Mouse (Mus musculus) midbrain, postnatal 0 days (tissue): Measurements from ENCODE around the gene Trappc12. TPM values are rescaled to one million over a fixed set of nuclear protein-coding genes. Genes with fewer than 3 reads are reported as not detected.

Source experiments
- ATAC-seq: fragments of 200-750 bp; cut with Nextera tagmentation; 2 replicates; pipeline ENCODE4 v1.8.0; 2017; ENCODE audit warnings: moderate number of reproducible peaks, mild to moderate bottlenecking, moderate TSS enrichment, moderate library complexity; ENCODE audit not compliant: low FRiP score
- DNase-seq: peaks from one replicate; pipeline ENCODE4 v3.0.0-alpha.2; 2015; ENCODE audit warnings: low spot score
- H3K27ac ChIP-seq: fragments of 300-500 bp; sonication (generic); 2 replicates; pipeline ENCODE4 v1.5.1; 2014; ENCODE audit warnings: low read depth, mild to moderate bottlenecking, low read length, mixed read lengths
- H3K27me3 ChIP-seq: fragments of 300-500 bp; sonication (generic); 2 replicates; pipeline ENCODE4 v1.6.1; 2014; ENCODE audit warnings: low read length, control low read depth, mixed read lengths; ENCODE audit not compliant: insufficient read depth
- H3K36me3 ChIP-seq: fragments of 300-500 bp; sonication (generic); 2 replicates; pipeline ENCODE4 v1.6.1; 2014; ENCODE audit warnings: low read length, control low read depth, mixed read lengths; ENCODE audit not compliant: insufficient read depth
- H3K4me1 ChIP-seq: fragments of 300-500 bp; sonication (generic); 2 replicates; pipeline ENCODE4 v1.6.1; 2014; ENCODE audit warnings: mild to moderate bottlenecking, control low read depth, antibody characterized with exemption, low read length, mixed read lengths; ENCODE audit not compliant: insufficient read depth
- H3K4me2 ChIP-seq: fragments of 300-500 bp; sonication (generic); 2 replicates; pipeline ENCODE4 v1.6.1; 2014; ENCODE audit warnings: low read depth, mild to moderate bottlenecking, low read length, mixed read lengths; ENCODE audit not compliant: poor library complexity, severe bottlenecking
- H3K4me3 ChIP-seq: fragments of 300-500 bp; sonication (generic); 2 replicates; pipeline ENCODE4 v1.5.1; 2014; ENCODE audit warnings: low read depth, mild to moderate bottlenecking, low read length, moderate library complexity
- H3K9ac ChIP-seq: fragments of 300-500 bp; sonication (generic); replicated peaks from 2 replicates; pipeline ENCODE4 v1.6.1; 2014; ENCODE audit warnings: mild to moderate bottlenecking, low read length, moderate library complexity, mixed read lengths; ENCODE audit not compliant: poor library complexity, severe bottlenecking
- H3K9me3 ChIP-seq: fragments of 300-500 bp; sonication (generic); 2 replicates; pipeline ENCODE4 v1.6.1; 2016; ENCODE audit warnings: low read length, control low read depth
- CTCF ChIP-seq: IDR thresholded peaks from 2 replicates; pipeline ENCODE4 v1.5.1; 2016; ENCODE audit warnings: antibody characterized with exemption, mild to moderate bottlenecking
- WGBS: fragments of 180-500 bp; shearing (Covaris S2); extraction: QIAGEN DNeasy Blood & Tissue Kit; methylation state at CpG from one replicate; pipeline ENCODE4 v1.1.7; 2014; 5-methylcytosine and 5-hydroxymethylcytosine counted together
- polyA plus RNA-seq: library from polyadenylated mRNA; unstranded; fragments of >200 nt; fragmentation: Nextera tagmentation; extraction: Ambion mirVana; gene quantifications from 2 replicates; pipeline ENCODE4 v1.2.1, GENCODE M21; 2015
- total RNA-seq: library from RNA; depleted of rRNA; stranded (reverse); fragments of >200 nt; gene quantifications from 2 replicates; pipeline ENCODE4 v1.2.3, GENCODE M21; 2014; rRNA removed

Trappc12 gene
- total RNA-seq (53.2 and 54.4 TPM in 2 replicates), polyA plus RNA-seq (37.9 and 38.8 TPM in 2 replicates)

DNA sequence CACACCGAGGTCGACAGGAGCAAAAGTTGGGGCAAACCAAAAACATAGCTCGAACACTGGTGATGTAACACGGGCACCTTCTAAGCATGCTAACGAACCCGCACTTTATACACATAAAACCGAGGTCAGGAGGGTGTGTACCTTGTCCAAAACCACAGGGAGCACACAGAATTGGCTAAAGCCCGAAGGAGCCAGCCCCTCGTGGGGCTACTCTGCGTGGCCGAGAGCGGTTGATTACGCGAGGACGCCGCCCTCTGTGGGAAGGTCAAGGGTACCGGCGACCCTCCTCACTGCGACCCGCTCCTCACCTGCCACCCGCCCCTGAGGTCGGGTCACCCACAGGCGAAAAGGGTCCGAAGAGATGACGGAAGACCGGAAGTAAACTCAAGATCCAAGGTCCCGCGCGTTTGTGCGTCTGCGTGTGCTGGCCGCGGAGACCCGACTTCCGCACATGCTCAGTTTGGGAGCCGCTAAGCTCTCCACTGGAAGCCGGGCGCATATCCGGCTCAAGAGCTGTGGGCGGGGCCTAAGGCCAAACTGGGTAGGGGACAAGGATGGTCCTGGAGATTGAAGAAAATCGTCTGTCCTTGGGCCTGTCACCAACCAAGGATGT is at the start of gene Trappc12:
Trappc12 (minus strand) TSS at position 452 of the 613 bp plus-strand sequence.
- Histone ChIP-seq H3K27me3 (no peaks in the 10 kb centered on the region), H3K9me3 (no peaks in the 10 kb centered on the region), H3K27ac (peak within 1 kb of the TSS; percentile 68), H3K4me2 (peak within 1 kb of the TSS; percentile 92), H3K36me3 (peaks cover 19% of the 10 kb centered on the region), H3K4me3 (peak within 1 kb of the TSS; percentile 66), H3K9ac (peak within 1 kb of the TSS; percentile 71), H3K4me1 (peaks cover 12% of the 10 kb centered on the region; the same call in 1 of the 2 replicates)
- TF ChIP-seq CTCF, result no peak
- WGBS, result 2% methylated on average over 41 of the region's 41 CpGs
- ATAC-seq (peak; percentile 90), DNase-seq (peak; percentile 95)

- peak; percentile 20; the same call in 1 of the 2 replicates for ATAC-seq
- Histone ChIP-seq H3K27me3 (no peaks in the 10 kb centered on the region), H3K9ac (peak overlapping the region; percentile 19; the same call in 1 of the 2 replicates), H3K4me1 (peaks cover 5% of the 10 kb centered on the region), H3K27ac (no peak overlapping the region), H3K9me3 (no peaks in the 10 kb centered on the region), H3K4me3 (no peak overlapping the region), H3K36me3 (no peaks in the 10 kb centered on the region), H3K4me2 (no peak overlapping the region)
- TF ChIP-seq CTCF, result no peak
- DNase-seq, result peak; percentile 36
- WGBS, result 49% methylated on average over 11 of the region's 11 CpGs
These were observed 49.6 kb upstream of the Trappc12 start for GRCm38 (mm10) chr12:28799798-28800411.

DNA sequence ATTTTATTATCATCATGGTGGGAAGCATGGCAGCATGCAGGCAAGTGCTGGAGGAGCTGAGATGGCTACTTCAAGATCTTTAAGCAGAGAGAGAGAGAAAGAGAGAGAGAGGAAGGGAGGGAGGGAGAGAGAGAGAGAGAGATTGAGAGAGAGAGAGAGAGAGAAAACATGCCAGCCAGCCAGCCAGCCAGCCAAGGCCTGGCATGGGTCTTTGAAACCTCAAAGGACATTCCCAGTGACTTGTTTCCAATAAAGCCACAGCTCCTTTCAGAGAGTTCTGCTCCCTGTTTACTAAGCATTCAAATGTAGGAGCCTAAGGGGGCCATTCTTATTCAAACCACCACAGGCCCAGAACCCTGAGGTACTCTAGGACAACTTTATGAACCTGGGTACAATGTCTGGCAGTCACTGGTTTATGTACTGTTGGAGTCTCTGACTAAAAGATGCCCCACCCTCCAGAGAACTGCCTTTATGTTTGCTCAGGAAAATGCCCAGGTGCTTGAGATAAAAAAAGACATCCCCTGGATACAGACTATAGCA is 46.7 kb upstream of the Trappc12 start:
- Histone ChIP-seq H3K4me2 (no peak overlapping the region), H3K36me3 (no peaks in the 10 kb centered on the region), H3K4me3 (no peak overlapping the region), H3K27me3 (no peaks in the 10 kb centered on the region), H3K9ac (no peak overlapping the region), H3K9me3 (no peaks in the 10 kb centered on the region), H3K27ac (no peak overlapping the region), H3K4me1 (peaks cover 6% of the 10 kb centered on the region; the same call in 1 of the 2 replicates)
- DNase-seq (peak; percentile 36), ATAC-seq (no peak)
- no peak for TF ChIP-seq CTCF

- no peak overlapping the region for H3K4me3 ChIP-seq
- WGBS, result 78% methylated on average over 3 of the region's 3 CpGs
- DNase-seq, result no peak
- no peaks in the 10 kb centered on the region for H3K9me3 ChIP-seq
- H3K4me2 ChIP-seq, result no peak overlapping the region
- peaks cover 4% of the 10 kb centered on the region; the same call in 1 of the 2 replicates for H3K4me1 ChIP-seq
- no peaks in the 10 kb centered on the region for H3K36me3 ChIP-seq
- no peak for ATAC-seq
- TF ChIP-seq CTCF, result no peak
- H3K27me3 ChIP-seq, result no peaks in the 10 kb centered on the region
- no peak overlapping the region for H3K9ac ChIP-seq
- no peak overlapping the region for H3K27ac ChIP-seq
These were observed 44.8 kb upstream of the Trappc12 start for GRCm38 (mm10) chr12:28795041-28795440.

DNA sequence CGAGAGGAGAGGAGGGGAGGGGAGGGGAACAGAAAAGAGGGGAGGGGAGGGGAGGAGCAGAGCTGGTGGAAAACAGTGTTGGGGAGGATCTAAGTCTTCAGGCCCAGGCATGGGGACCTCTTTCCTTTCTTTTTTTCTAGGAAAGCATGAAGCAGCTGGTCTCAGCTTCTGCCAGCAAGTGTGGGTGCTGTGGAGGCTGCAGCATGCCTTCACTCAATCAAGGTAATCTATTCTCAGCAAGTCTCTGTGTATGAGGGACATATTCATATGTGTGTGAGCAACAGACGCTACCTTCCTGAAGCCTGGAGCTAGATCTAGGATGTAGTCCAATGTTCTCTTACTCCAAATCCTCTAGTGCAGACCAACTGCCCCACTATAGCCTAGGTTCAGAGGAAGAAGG is 43.4 kb upstream of the Trappc12 start:
- Histone ChIP-seq H3K4me2 (no peak overlapping the region), H3K36me3 (no peaks in the 10 kb centered on the region)
- WGBS, result 45% methylated on average over 2 of the region's 2 CpGs

DNA sequence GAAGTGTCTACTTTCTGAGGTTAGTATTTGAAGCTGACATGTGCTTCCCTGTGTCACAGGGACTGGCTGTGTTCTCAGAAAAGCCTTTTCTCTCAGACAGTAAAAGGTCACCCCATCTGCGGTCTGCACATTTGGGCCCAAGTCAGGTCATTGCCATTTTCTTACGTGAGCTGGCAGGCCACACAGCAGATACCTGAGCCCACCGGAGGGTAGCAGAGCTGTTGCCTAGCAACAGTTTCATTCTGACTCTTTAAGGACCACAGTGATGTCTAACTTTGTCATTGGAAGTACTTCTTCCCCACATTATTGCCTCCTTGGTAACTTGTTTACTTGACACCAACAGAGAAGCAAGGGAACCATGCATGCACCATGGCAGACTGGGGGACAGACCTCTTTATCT is 42.3 kb upstream of the Trappc12 start:
- Histone ChIP-seq H3K36me3 (no peaks in the 10 kb centered on the region), H3K4me1 (0 out of 2 replicates have a peak, but pooled peaks cover 3% of the 10 kb centered on the region), H3K4me2 (no peak overlapping the region), H3K27ac (0 out of 2 replicates have a peak overlapping the region, but pooled peaks have one; percentile 18), H3K4me3 (no peak overlapping the region), H3K9me3 (no peaks in the 10 kb centered on the region), H3K27me3 (no peaks in the 10 kb centered on the region), H3K9ac (no peak overlapping the region)
- TF ChIP-seq CTCF, result no peak
- ATAC-seq, result no peak
- 34% methylated on average over 3 of the region's 3 CpGs for WGBS
- no peak for DNase-seq

More for the DNA sequence above, 43.4 kb upstream of the Trappc12 start:
- Histone ChIP-seq H3K9me3 (no peaks in the 10 kb centered on the region), H3K27me3 (no peaks in the 10 kb centered on the region), H3K4me1 (0 out of 2 replicates have a peak, but pooled peaks cover 3% of the 10 kb centered on the region), H3K9ac (no peak overlapping the region), H3K4me3 (no peak overlapping the region), H3K27ac (no peak overlapping the region)
- TF ChIP-seq CTCF, result no peak
- DNase-seq (no peak), ATAC-seq (no peak)
